ENCODE assay signal across 15 mouse cellular contexts in the genomic region with DNA sequence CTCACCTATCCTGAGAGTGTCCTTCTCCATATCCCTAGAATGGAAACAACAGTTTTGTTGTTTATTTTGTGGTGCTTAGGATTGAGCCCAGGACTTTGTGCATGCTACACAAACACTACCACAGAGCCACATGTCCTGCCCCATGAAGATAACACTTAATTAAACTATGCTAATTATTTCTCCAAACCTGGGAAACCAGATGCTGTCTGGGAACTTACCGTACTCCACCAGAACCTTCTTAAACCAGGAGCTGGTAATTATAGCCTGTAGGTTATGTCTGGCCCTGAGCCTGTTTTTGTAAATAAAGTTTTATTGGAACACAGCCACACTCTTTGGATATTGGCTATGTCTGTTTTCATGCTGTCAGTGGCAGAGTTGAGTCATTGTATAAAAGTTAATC. TPM values are rescaled to one million over a fixed set of nuclear protein-coding genes. Genes with fewer than 3 reads are reported as not detected.
DNase-seq lines count a peak whose midpoint lies in the region; ATAC-seq and TF ChIP-seq lines count a peak whose summit lies in the region.
"Had no signal": no experiment of that assay in that cellular context is flagged by ENCODE, and none has a peak within 500 bp of the region (broad histone marks: within the 10 kb centered on the region; RNA-seq: fewer than 3 reads in every experiment).

No protein-coding gene starts in this region.

- peak overlapping the region; percentile 14; the same call in 1 of the 2 replicates for H3K9ac ChIP-seq in lung, embryonic 14.5 days
- peak overlapping the region; percentile 84 for H3K9ac ChIP-seq in liver, postnatal 0 days (replicated peaks)
- H3K9ac ChIP-seq: forebrain, embryonic 12.5 days; hindbrain, embryonic 12.5 days; kidney, embryonic 15.5 days had no signal

- 0 out of 2 replicates have a peak overlapping the region, but pooled peaks have one; percentile 64 for H3K27ac ChIP-seq in heart, embryonic 10.5 days
- no peak overlapping the region for H3K27ac ChIP-seq in lung, embryonic 14.5 days (ENCODE audit: low read depth)
- H3K27ac ChIP-seq in liver, postnatal 0 days (ENCODE audit: low read depth), result peak overlapping the region; percentile 97

- no peak for DNase-seq in heart, embryonic 10.5 days (ENCODE audit: low spot score)
- DNase-seq in heart, postnatal 4 days, result no peak
- no peak for DNase-seq in lung, embryonic 14.5 days
- no peak for DNase-seq in lung, postnatal 10 days
- peak; percentile 18 for DNase-seq in forelimb bud, embryonic 11.5 days (ENCODE audit: low read depth, low spot score)
- DNase-seq in liver, postnatal 0 days, result peak; percentile 8
- no peak for DNase-seq in spleen, adult 12 weeks (ENCODE audit: low spot score)
- DNase-seq: cerebellum, adult 11-12 months; gastrocnemius, postnatal 10 days; right cerebral cortex, postnatal 25 days had no signal

- ATAC-seq in lung, embryonic 14.5 days (ENCODE audit: insufficient read depth), result no peak
- no peak for ATAC-seq in liver, postnatal 0 days
- no peak for ATAC-seq in granulocyte monocyte progenitor cell, adult 5-6 weeks (replicated peaks; ENCODE audit: poor library complexity, severe bottlenecking)
- ATAC-seq: midbrain, embryonic 16.5 days had no signal

- H3K4me1 ChIP-seq in heart, embryonic 10.5 days, result peaks cover 40% of the 10 kb centered on the region
- H3K4me1 ChIP-seq in lung, embryonic 14.5 days (ENCODE audit: insufficient read depth), result peaks cover 16% of the 10 kb centered on the region
- H3K4me1 ChIP-seq in liver, postnatal 0 days (ENCODE audit: insufficient read depth), result peaks cover 54% of the 10 kb centered on the region

- H3K4me2 ChIP-seq in lung, embryonic 14.5 days, result peak overlapping the region; percentile 85; the same call in 1 of the 2 replicates
- H3K4me2 ChIP-seq in liver, postnatal 0 days (ENCODE audit: low read depth, low read length), result peak overlapping the region; percentile 74

- H3K36me3 ChIP-seq in heart, embryonic 10.5 days, result no peaks in the 10 kb centered on the region
- H3K36me3 ChIP-seq in lung, embryonic 14.5 days (ENCODE audit: insufficient read depth), result no peaks in the 10 kb centered on the region
- H3K36me3 ChIP-seq in liver, postnatal 0 days (replicated peaks; ENCODE audit: insufficient read depth, low read length), result peaks cover 32% of the 10 kb centered on the region
- H3K36me3 ChIP-seq: forebrain, embryonic 12.5 days; hindbrain, embryonic 12.5 days; kidney, embryonic 15.5 days had no signal

- H3K27me3 ChIP-seq in heart, embryonic 10.5 days (ENCODE audit: insufficient read depth, poor library complexity, severe bottlenecking), result no peaks in the 10 kb centered on the region
- no peaks in the 10 kb centered on the region for H3K27me3 ChIP-seq in lung, embryonic 14.5 days (ENCODE audit: insufficient read depth, low read length)
- no peaks in the 10 kb centered on the region for H3K27me3 ChIP-seq in liver, postnatal 0 days (ENCODE audit: insufficient read depth, low read length)
- H3K27me3 ChIP-seq: kidney, embryonic 15.5 days had no signal

- peak overlapping the region; percentile 96; the same call in 1 of the 2 replicates for H3K4me3 ChIP-seq in heart, embryonic 10.5 days
- peak overlapping the region; percentile 89; the same call in 1 of the 2 replicates for H3K4me3 ChIP-seq in lung, embryonic 14.5 days (ENCODE audit: low read depth, low read length)
- peak overlapping the region; percentile 89 for H3K4me3 ChIP-seq in liver, postnatal 0 days (ENCODE audit: low read depth, low read length)
- H3K4me3 ChIP-seq: forebrain, embryonic 12.5 days; hindbrain, embryonic 12.5 days; kidney, embryonic 15.5 days had no signal

- no peaks in the 10 kb centered on the region for H3K9me3 ChIP-seq in heart, embryonic 10.5 days
- no peaks in the 10 kb centered on the region for H3K9me3 ChIP-seq in lung, embryonic 14.5 days (ENCODE audit: low read depth, low read length)
- no peaks in the 10 kb centered on the region for H3K9me3 ChIP-seq in liver, postnatal 0 days (ENCODE audit: low read length)
- H3K9me3 ChIP-seq: forebrain, embryonic 12.5 days; hindbrain, embryonic 12.5 days; kidney, embryonic 15.5 days had no signal

- TF ChIP-seq CTCF in lung, embryonic 14.5 days (IDR thresholded peaks at IDR 0.05; ENCODE audit: low read depth), result no peak
- TF ChIP-seq CTCF in liver, postnatal 0 days (IDR thresholded peaks at IDR 0.05; ENCODE audit: low read depth), result no peak

- no peak for TF ChIP-seq EP300 in liver, postnatal 0 days (IDR thresholded peaks at IDR 0.05; ENCODE audit: low read depth)

- 64% methylated on average over 1 of the region's 1 CpGs for WGBS in heart, embryonic 10.5 days
- WGBS in lung, embryonic 14.5 days, result 76% methylated on average over 1 of the region's 1 CpGs
- 52% methylated on average over 1 of the region's 1 CpGs for WGBS in liver, postnatal 0 days (ENCODE audit: insufficient replicate concordance)

RNA-seq across cellular contexts. Expression of a gene that starts 3.4 kb away (rescaled TPM):
- polyA plus RNA-seq in heart, embryonic 10.5 days (2016; fragmentation: Nextera tagmentation; extraction: Ambion mirVana), result 8.2 and 10.7 TPM in 2 replicates
- total RNA-seq in heart, postnatal 4 days (2021), result 10 to 100 TPM in 1 of 2 experiments, 1 to 10 TPM in 1; 8.4 to 11.5 TPM
- 12.9 and 14.6 TPM in 2 replicates for polyA plus RNA-seq in lung, embryonic 14.5 days (2014; fragmentation: Nextera tagmentation; extraction: Ambion mirVana)
- polyA plus RNA-seq in liver, postnatal 0 days (2015; fragmentation: Nextera tagmentation; extraction: Ambion mirVana), result 60.1 and 61.8 TPM in 2 replicates
- 127 and 147 TPM in 2 replicates for total RNA-seq in granulocyte monocyte progenitor cell, adult 5-6 weeks (2014; fragmentation: Nextera tagmentation)
- 90.2 and 90.8 TPM in 2 replicates for total RNA-seq in granulocyte monocyte progenitor cell, adult 5-6 weeks (2017)

RNA-seq across cellular contexts. Expression of a gene that starts 30.2 kb away (rescaled TPM):
- polyA plus RNA-seq in heart, embryonic 10.5 days (2016; fragmentation: Nextera tagmentation; extraction: Ambion mirVana), result 66.0 and 68.5 TPM in 2 replicates
- total RNA-seq in heart, postnatal 4 days (2021), result 10 to 100 TPM; 52.9 to 54.3 TPM
- polyA plus RNA-seq in lung, embryonic 14.5 days (2014; fragmentation: Nextera tagmentation; extraction: Ambion mirVana), result 77.0 and 83.7 TPM in 2 replicates
- polyA plus RNA-seq in liver, postnatal 0 days (2015; fragmentation: Nextera tagmentation; extraction: Ambion mirVana), result 16.8 and 19.4 TPM in 2 replicates
- total RNA-seq in granulocyte monocyte progenitor cell, adult 5-6 weeks (2014; fragmentation: Nextera tagmentation), result 75.0 and 78.0 TPM in 2 replicates
- 71.7 and 77.2 TPM in 2 replicates for total RNA-seq in granulocyte monocyte progenitor cell, adult 5-6 weeks (2017)

RNA-seq across cellular contexts. Expression of a gene that starts 44.2 kb away (rescaled TPM):
- polyA plus RNA-seq in heart, embryonic 10.5 days (2016; fragmentation: Nextera tagmentation; extraction: Ambion mirVana), result 103 and 119 TPM in 2 replicates
- total RNA-seq in heart, postnatal 4 days (2021), result 10 to 100 TPM; 57.1 to 60.5 TPM
- 104 and 112 TPM in 2 replicates for polyA plus RNA-seq in lung, embryonic 14.5 days (2014; fragmentation: Nextera tagmentation; extraction: Ambion mirVana)
- polyA plus RNA-seq in liver, postnatal 0 days (2015; fragmentation: Nextera tagmentation; extraction: Ambion mirVana), result 38.4 and 40.1 TPM in 2 replicates
- 66.6 and 71.2 TPM in 2 replicates for total RNA-seq in granulocyte monocyte progenitor cell, adult 5-6 weeks (2014; fragmentation: Nextera tagmentation)
- 82.3 and 85.1 TPM in 2 replicates for total RNA-seq in granulocyte monocyte progenitor cell, adult 5-6 weeks (2017)

Comparison
In these comparisons a context has a peak if more than half of its experiments do, and no peak if none do; other contexts are left out.
1. DNase-seq: peak in forelimb bud, embryonic 11.5 days (single experiment) and liver, postnatal 0 days (single experiment); none in heart, embryonic 10.5 days (single experiment), heart, postnatal 4 days (single experiment), lung, embryonic 14.5 days (single experiment), lung, postnatal 10 days (single experiment) and spleen, adult 12 weeks (single experiment).
2. Peak in every context shown above with its lines, with median percentiles within 50 percentile points of each other: H3K4me3 ChIP-seq.